Mouse (Mus musculus) gastrocnemius, adult 2 months (tissue): ENCODE measurements around the gene 1110032A03Rik. TPM values are rescaled to one million over a fixed set of nuclear protein-coding genes. Genes with fewer than 3 reads are reported as not detected.

Experiments used
- DNase-seq: peaks from one replicate; pipeline ENCODE4 v3.0.0; 2022
- H3K27ac ChIP-seq: fragments of 200-600 bp; 2 replicates; pipeline ENCODE4 v1.8.1; 2022; ENCODE audit warnings: mild to moderate bottlenecking
- H3K4me3 ChIP-seq: fragments of 200-600 bp; 2 replicates; pipeline ENCODE4 v1.8.1; 2022; ENCODE audit warnings: mild to moderate bottlenecking, moderate library complexity
- CTCF ChIP-seq: fragments of 200-600 bp; IDR thresholded peaks from 2 replicates; pipeline ENCODE4 v1.8.1; 2022; ENCODE audit warnings: antibody characterized with exemption, mild to moderate bottlenecking, moderate library complexity
- intact Hi-C: fragments of 180-260 bp; cut with DNase I; formaldehyde crosslinking; loops from one replicate; pipeline ENCODE4 v1.15.1; 2025
- total RNA-seq, 2 experiments: library from RNA; stranded (reverse); gene quantifications; 2 replicates each; pipeline ENCODE4 v1.2.3; 2021

1110032A03Rik gene
- total RNA-seq, 2 experiments from 2014 or later: 10.4 to 11.2 TPM

DNA sequence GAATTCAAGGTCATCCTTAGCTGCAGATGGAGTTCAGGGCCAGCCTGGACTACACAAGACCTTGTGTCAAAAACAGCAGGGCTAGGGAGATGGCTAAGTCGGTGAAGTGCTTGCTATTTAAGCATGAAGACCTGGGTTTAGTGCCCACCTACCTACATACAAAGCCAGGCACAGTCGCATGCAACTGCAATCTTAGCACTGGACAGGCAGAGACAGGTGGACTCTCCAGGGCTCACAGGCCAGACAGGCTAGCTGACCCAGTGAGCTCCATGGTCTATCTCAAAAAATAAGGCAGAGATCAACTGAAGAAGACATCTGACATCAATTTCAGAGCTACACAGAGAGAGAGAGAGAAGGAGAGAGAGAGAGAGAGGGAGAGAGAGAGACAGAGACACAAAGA lies 51.2 kb downstream of the 1110032A03Rik start:
- Histone ChIP-seq H3K27ac (peak overlapping the region; percentile 75; the same call in 1 of the 2 replicates), H3K4me3 (no peak overlapping the region)
- no peak for TF ChIP-seq CTCF
- DNase-seq: no peak
- intact Hi-C loops: no loop called here

DNA sequence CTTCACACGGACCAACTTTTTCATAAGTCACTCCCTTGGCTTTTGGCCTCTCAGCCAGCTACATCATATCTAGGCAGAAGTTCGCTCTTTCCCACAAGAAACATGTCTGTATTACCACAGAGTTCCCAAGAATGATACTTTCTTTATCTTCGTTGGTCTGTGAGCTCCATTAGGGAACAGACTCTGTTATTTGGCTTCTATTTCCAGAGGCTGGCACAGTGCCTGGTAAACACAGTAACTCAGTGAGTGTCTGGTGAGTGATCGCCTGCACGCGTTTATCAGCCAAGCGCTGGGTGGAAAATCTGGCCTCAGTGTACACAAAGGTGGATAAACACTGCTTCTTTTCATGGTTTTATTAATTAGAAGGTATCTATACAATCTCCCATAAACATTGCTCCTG lies 51.9 kb downstream of the 1110032A03Rik start:
- intact Hi-C loops: no loop called here
- no peak for TF ChIP-seq CTCF
- Histone ChIP-seq H3K27ac (peak overlapping the region; percentile 75), H3K4me3 (peak overlapping the region; percentile 28)
- DNase-seq: peak; percentile 77

DNA sequence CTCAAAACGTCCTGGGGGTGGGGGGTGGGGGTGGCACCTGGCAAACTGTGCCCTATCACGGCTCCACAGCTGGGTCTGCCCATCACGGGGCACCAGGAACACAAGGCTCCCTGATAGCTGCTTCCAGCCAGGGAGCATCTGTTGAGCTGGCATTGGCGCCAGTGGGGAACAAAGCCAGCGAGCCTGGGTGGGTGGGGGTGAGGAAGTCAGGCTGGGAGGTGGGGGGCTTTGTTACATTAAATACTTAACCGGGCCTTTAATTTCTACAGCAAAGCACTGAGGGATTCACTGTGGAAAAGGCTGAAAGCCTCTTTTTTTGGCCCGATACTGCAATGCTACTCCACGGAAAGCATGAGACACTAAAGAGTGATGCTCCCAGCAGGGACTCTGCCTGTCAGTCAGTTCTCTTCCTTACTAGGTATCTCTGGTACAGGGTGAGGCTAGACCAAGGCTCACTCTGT lies 52.8 kb downstream of the 1110032A03Rik start:
- peak; percentile 60 for DNase-seq
- intact Hi-C loops: no loop called here

GRCm38 (mm10) chr9:50721061-50721460 lies 54.3 kb downstream of the 1110032A03Rik start:
- DNase-seq: no peak
- TF ChIP-seq CTCF: no peak

More for the DNA sequence above, 52.8 kb downstream of the 1110032A03Rik start:
- H3K4me3 ChIP-seq: no peak overlapping the region
- no peak for TF ChIP-seq CTCF
- H3K27ac ChIP-seq: peak overlapping the region; percentile 75; the same call in 1 of the 2 replicates

GRCm38 (mm10) chr9:50718878-50719277 lies 56.4 kb downstream of the 1110032A03Rik start:
- intact Hi-C loops: no loop called here
- Histone ChIP-seq H3K27ac (no peak overlapping the region), H3K4me3 (no peak overlapping the region)
- no peak for TF ChIP-seq CTCF
- DNase-seq: no peak

More at GRCm38 (mm10) chr9:50721061-50721460, 54.3 kb downstream of the 1110032A03Rik start:
- Histone ChIP-seq H3K27ac (no peak overlapping the region), H3K4me3 (no peak overlapping the region)
- intact Hi-C loops: no loop called here

DNA sequence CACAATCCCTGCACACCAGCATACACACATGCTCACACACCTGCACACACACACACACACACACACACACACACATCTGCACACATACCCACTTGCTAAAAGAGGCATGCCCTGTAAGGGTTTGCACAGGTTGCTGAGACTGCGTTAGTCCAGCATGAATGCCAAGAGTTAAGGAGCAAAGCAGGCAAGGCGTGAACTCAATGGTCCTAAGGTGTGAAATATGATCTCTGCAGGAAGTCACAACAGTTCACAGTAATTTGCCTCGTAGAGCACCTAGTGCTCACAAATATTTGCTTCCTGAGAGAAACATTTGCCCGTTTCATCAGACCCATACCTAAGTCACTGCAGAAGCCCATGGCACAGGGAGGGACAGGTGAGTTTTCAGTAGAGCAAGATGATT lies 61.1 kb downstream of the 1110032A03Rik start:
- no peak for DNase-seq
- no peak overlapping the region for H3K4me3 ChIP-seq
- intact Hi-C loops: no loop called here
- TF ChIP-seq CTCF: no peak
- no peak overlapping the region for H3K27ac ChIP-seq

Other genes with a start within 250 kb of the 1110032A03Rik start
- 10 to 100 TPM; 10.4 to 11.9 TPM for gene Pts, start 246.8 kb downstream of the 1110032A03Rik start, total RNA-seq
- 1 to 10 TPM in 1 of 2 experiments, under 1 TPM in 1; 0.87 to 1.0 TPM for gene Il18, start 220.7 kb downstream of the 1110032A03Rik start, total RNA-seq
- gene Bco2, start 220.3 kb downstream of the 1110032A03Rik start, total RNA-seq: under 1 TPM; 0.26 to 0.45 TPM
- gene Tex12, start 214.2 kb downstream of the 1110032A03Rik start, total RNA-seq: not detected
- gene Sdhd, start 171.7 kb downstream of the 1110032A03Rik start, total RNA-seq: 100 to 1,000 TPM; 269 to 419 TPM
- gene Timm8b, start 171.6 kb downstream of the 1110032A03Rik start, total RNA-seq: 100 to 1,000 TPM; 211 to 231 TPM
- gene Pih1d2, start 158.2 kb downstream of the 1110032A03Rik start, total RNA-seq: under 1 TPM; 0.53 to 0.61 TPM
- gene Nkapd1, start 158.1 kb downstream of the 1110032A03Rik start, total RNA-seq: 10 to 100 TPM; 11.1 to 11.7 TPM
- gene Dlat, start 115.7 kb downstream of the 1110032A03Rik start, total RNA-seq: 100 to 1,000 TPM; 170 to 247 TPM
- gene Dixdc1, start 36.0 kb downstream of the 1110032A03Rik start, total RNA-seq: 1 to 10 TPM; 2.6 to 4.7 TPM
- 1 to 10 TPM; 2.4 to 6.5 TPM for gene 2310030G06Rik, start 29.0 kb downstream of the 1110032A03Rik start, total RNA-seq
- gene Cryab, start 24.2 kb downstream of the 1110032A03Rik start, total RNA-seq: 1,000 to 10,000 TPM in 1 of 2 experiments, 100 to 1,000 TPM in 1; 885 to 2,545 TPM
- 100 to 1,000 TPM; 123 to 143 TPM for gene Hspb2, start 23.2 kb downstream of the 1110032A03Rik start, total RNA-seq
- gene Fdxacb1, start 7.3 kb downstream of the 1110032A03Rik start, total RNA-seq: 1 to 10 TPM; 3.4 to 3.9 TPM
- 10 to 100 TPM in 1 of 2 experiments, 1 to 10 TPM in 1; 7.8 to 11.2 TPM for gene Alg9, start 501 bp downstream of the 1110032A03Rik start, total RNA-seq
- gene Ppp2r1b, start 69.8 kb upstream of the 1110032A03Rik start, total RNA-seq: 1 to 10 TPM; 5.9 to 7.6 TPM
- gene Sik2, start 233.6 kb upstream of the 1110032A03Rik start, total RNA-seq: 10 to 100 TPM; 17.9 to 25.2 TPM